Mouse (Mus musculus) limb, embryonic 14.5 days (tissue): ENCODE results near the gene Bcar3. TPM values are rescaled to one million over a fixed set of nuclear protein-coding genes. Genes with fewer than 3 reads are reported as not detected.

Experiments
- ATAC-seq: fragments of 200-750 bp; cut with Nextera tagmentation; 2 replicates; pipeline ENCODE4 v1.8.0; 2017; ENCODE audit warnings: low read depth, moderate number of reproducible peaks, moderate TSS enrichment; ENCODE audit not compliant: low FRiP score
- DNase-seq: peaks from one replicate; pipeline ENCODE4 v3.0.0-alpha.2; 2015; ENCODE audit warnings: low spot score
- H3K27ac ChIP-seq: fragments of 300-500 bp; sonication (generic); replicated peaks from 2 replicates; pipeline ENCODE4 v1.5.1; 2014; ENCODE audit warnings: low read depth, mild to moderate bottlenecking, low read length, moderate library complexity, mixed read lengths
- H3K27me3 ChIP-seq: fragments of 300-500 bp; sonication (generic); 2 replicates; pipeline ENCODE4 v1.6.1; 2014; ENCODE audit warnings: low read length, mixed read lengths; ENCODE audit not compliant: control insufficient read depth, insufficient read depth
- H3K36me3 ChIP-seq: fragments of 300-500 bp; sonication (generic); 2 replicates; pipeline ENCODE4 v1.6.1; 2014; ENCODE audit warnings: mild to moderate bottlenecking, low read length, moderate library complexity, mixed read lengths; ENCODE audit not compliant: control insufficient read depth, insufficient read depth
- H3K4me1 ChIP-seq: fragments of 300-500 bp; sonication (generic); 2 replicates; pipeline ENCODE4 v1.6.1; 2014; ENCODE audit warnings: antibody characterized with exemption, low read length, mixed read lengths; ENCODE audit not compliant: control insufficient read depth, insufficient read depth
- H3K4me2 ChIP-seq: fragments of 300-500 bp; sonication (generic); replicated peaks from 2 replicates; pipeline ENCODE4 v1.6.1; 2014; ENCODE audit warnings: low read depth, mild to moderate bottlenecking, low read length, moderate library complexity; ENCODE audit not compliant: severe bottlenecking
- H3K4me3 ChIP-seq: fragments of 300-500 bp; sonication (generic); replicated peaks from 2 replicates; pipeline ENCODE4 v1.5.1; 2014; ENCODE audit warnings: low read length
- H3K9ac ChIP-seq: fragments of 300-500 bp; sonication (generic); 2 replicates; pipeline ENCODE4 v1.6.1; 2014; ENCODE audit warnings: mild to moderate bottlenecking, low read depth, low read length, moderate library complexity; ENCODE audit not compliant: severe bottlenecking
- H3K9me3 ChIP-seq: fragments of 300-500 bp; sonication (generic); 2 replicates; pipeline ENCODE4 v1.6.1; 2016; ENCODE audit warnings: low read length; ENCODE audit not compliant: control insufficient read depth
- POLR2A ChIP-seq: fragments of 200-500 bp; IDR thresholded peaks from 2 replicates; pipeline ENCODE4 v1.8.0; 2012; ENCODE audit warnings: inconsistent platforms, mild to moderate bottlenecking, moderate library complexity, borderline replicate concordance; ENCODE audit not compliant: insufficient read depth, insufficient read length; ENCODE audit errors: extremely low read depth
- WGBS: fragments of 180-500 bp; shearing (Covaris S2); extraction: QIAGEN DNeasy Blood & Tissue Kit; methylation state at CpG from one replicate; pipeline ENCODE4 v1.1.7; 2014; 5-methylcytosine and 5-hydroxymethylcytosine counted together
- polyA plus RNA-seq, 2 experiments: library from polyadenylated mRNA; depleted of rRNA in 1 of 2; stranded (reverse) in 1 of 2; unstranded in 1 of 2; fragments of >200 nt; fragmentation: Nextera tagmentation in 1 of 2; extraction: Ambion mirVana in 1 of 2; gene quantifications; 2 replicates each; pipeline versions ENCODE4 v1.2.1 to v1.2.3; 2012 to 2014

Gene Bcar3
- polyA plus RNA-seq, 2 experiments, result 7.8 to 7.9 TPM

DNA sequence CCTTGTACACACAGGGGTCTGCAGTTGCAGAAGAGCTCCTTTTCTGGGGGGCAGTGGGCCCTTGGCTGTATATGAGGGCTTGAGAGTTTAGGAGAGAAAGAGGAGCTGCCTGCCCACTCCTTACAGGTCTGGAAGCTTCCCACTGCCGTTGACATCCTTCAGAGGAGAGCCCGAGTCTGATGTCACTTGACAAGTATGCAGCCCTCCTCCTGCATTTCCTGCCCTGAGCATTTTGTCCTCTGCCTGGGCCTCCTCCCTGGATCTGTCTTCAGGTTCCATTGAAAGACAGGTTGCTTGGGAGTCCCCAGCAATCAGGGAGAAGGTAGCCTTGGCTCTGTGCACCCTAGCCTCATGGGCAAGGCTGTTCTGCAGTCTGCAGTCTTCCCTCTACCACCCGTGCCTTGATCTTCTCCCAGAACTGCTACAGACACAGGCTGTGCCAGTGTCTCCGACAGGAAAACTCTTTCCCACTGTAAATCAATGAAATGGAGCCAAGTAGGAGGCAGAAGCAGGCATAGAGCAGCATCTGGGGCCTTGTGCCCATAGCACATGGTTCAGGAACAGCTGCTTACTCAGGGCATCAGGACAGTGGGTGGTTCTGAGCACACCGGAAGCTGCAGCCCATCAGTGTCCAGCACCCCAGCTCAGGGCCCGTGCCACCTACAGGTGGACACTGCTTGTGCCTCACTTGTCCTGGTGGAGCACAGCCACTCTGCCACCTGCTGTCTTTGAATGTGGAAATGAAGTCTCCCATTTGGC is 221.8 kb downstream of the Bcar3 start:
- H3K36me3 ChIP-seq, result no peaks in the 10 kb centered on the region
- no peaks in the 10 kb centered on the region for H3K9me3 ChIP-seq
- TF ChIP-seq POLR2A, result no peak
- H3K27ac ChIP-seq, result no peak overlapping the region
- H3K4me1 ChIP-seq, result peaks cover 54% of the 10 kb centered on the region
- no peak for ATAC-seq
- no peak for DNase-seq
- H3K9ac ChIP-seq, result no peak overlapping the region
- no peak overlapping the region for H3K4me2 ChIP-seq
- H3K27me3 ChIP-seq, result no peaks in the 10 kb centered on the region; the same call in 1 of the 2 replicates
- WGBS, result 66% methylated on average over 6 of the region's 6 CpGs
- H3K4me3 ChIP-seq, result no peak overlapping the region

- no peaks in the 10 kb centered on the region; the same call in 1 of the 2 replicates for H3K27me3 ChIP-seq
- H3K4me1 ChIP-seq, result peaks cover 49% of the 10 kb centered on the region
- H3K4me2 ChIP-seq, result no peak overlapping the region
- H3K36me3 ChIP-seq, result no peaks in the 10 kb centered on the region
- TF ChIP-seq POLR2A, result no peak
- DNase-seq (no peak), ATAC-seq (no peak)
- H3K9me3 ChIP-seq, result no peaks in the 10 kb centered on the region
- no peak overlapping the region for H3K4me3 ChIP-seq
- H3K27ac ChIP-seq, result no peak overlapping the region
- no peak overlapping the region for H3K9ac ChIP-seq
- 86% methylated on average over 3 of the region's 3 CpGs for WGBS
Measured at GRCm38 (mm10) chr3:122516327-122516695, 222.4 kb downstream of the Bcar3 start.

DNA sequence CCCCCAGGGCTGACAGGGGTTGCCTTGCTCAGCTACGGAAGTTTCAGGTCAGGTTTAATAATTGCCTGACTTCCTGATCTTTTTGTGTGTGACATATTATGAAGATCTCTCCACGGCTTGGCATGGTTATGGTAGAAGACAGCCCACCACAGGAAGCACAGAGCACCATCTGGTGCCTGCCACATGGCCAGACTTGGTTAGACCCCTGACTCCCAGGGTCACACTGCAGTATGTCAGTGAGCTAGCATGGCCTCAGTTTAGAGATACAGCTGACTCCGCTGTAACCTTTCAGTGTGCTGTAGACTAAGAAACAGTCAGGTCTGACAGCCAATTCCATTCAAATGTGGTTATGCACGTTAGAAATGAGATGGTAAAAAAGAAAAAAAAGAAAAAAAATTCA is 223.8 kb downstream of the Bcar3 start:
- no peaks in the 10 kb centered on the region for H3K36me3 ChIP-seq
- peaks cover 54% of the 10 kb centered on the region for H3K4me1 ChIP-seq
- WGBS, result 11% methylated on average over 4 of the region's 4 CpGs
- H3K9me3 ChIP-seq, result no peaks in the 10 kb centered on the region
- H3K27ac ChIP-seq, result peak overlapping the region; percentile 70
- H3K27me3 ChIP-seq, result no peaks in the 10 kb centered on the region; the same call in 1 of the 2 replicates
- no peak overlapping the region for H3K4me3 ChIP-seq
- no peak overlapping the region for H3K4me2 ChIP-seq
- H3K9ac ChIP-seq, result no peak overlapping the region
- TF ChIP-seq POLR2A, result no peak
- ATAC-seq (peak; percentile 21; the same call in 1 of the 2 replicates), DNase-seq (no peak)

DNA sequence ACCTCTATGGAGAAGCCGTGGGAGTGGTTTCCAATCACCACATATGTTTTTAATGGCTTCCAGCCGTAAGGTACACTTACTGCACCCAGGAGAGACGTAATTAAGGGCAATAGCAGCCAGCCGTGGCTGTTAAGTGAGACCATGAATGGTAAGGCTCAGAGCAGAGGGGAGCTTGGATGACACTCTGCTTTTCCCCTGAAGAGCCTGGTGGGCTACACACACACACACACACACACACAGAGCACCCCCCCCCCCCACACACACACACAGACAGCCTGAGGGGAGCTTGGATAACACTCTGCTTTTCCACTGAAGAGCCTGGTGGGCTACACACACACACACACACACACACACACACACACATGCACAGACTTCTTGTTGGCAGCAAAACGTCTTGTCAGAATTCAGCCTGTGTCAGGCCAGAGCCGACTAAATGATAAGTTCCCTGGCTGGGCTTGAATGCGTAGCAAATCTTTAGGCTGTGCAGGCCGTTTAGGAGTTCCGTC is 224.3 kb downstream of the Bcar3 start:
- Histone ChIP-seq H3K4me1 (peaks cover 55% of the 10 kb centered on the region), H3K9me3 (no peaks in the 10 kb centered on the region), H3K36me3 (no peaks in the 10 kb centered on the region), H3K27me3 (no peaks in the 10 kb centered on the region; the same call in 1 of the 2 replicates), H3K9ac (no peak overlapping the region), H3K4me3 (no peak overlapping the region), H3K4me2 (peak overlapping the region; percentile 24), H3K27ac (peak overlapping the region; percentile 55)
- TF ChIP-seq POLR2A, result no peak
- peak; percentile 94 for DNase-seq
- 15% methylated on average over 9 of the region's 9 CpGs for whole genome bisulfite sequencing
- peak; percentile 91 for ATAC-seq

DNA sequence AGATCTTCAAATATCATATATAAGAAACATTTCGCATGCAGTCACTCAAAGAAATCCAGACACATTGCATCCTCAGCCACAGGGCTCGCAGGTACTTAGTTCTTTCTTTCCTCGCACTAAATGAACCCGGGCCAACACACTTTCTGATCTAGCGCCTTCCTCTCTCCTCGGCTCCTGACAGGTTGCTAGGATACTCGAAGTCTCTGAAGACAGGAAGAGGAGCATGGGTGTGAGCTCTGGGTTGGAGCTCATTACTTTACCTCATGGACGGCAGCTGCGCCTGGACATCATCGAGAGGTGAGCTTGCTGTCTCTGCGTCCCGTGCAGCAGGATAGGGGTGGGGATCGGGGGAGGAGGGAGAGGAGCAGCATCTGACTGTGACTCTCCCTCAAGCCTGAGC is 225.1 kb downstream of the Bcar3 start:
- H3K4me3 ChIP-seq, result no peak overlapping the region; the same call in 1 of the 2 replicates
- no peak for ATAC-seq
- H3K4me2 ChIP-seq, result peak overlapping the region; percentile 24; the same call in 1 of the 2 replicates

More for the DNA sequence above, 225.1 kb downstream of the Bcar3 start:
- Histone ChIP-seq H3K4me1 (peaks cover 55% of the 10 kb centered on the region), H3K9ac (no peak overlapping the region), H3K27ac (no peak overlapping the region), H3K36me3 (no peaks in the 10 kb centered on the region), H3K27me3 (no peaks in the 10 kb centered on the region; the same call in 1 of the 2 replicates), H3K9me3 (no peaks in the 10 kb centered on the region)
- WGBS, result 19% methylated on average over 13 of the region's 13 CpGs
- DNase-seq, result peak; percentile 37
- TF ChIP-seq POLR2A, result no peak
